Mouse (Mus musculus) neural tube, embryonic 14.5 days (tissue): ENCODE results near the gene Lrr1. TPM values are rescaled to one million over a fixed set of nuclear protein-coding genes. Genes with fewer than 3 reads are reported as not detected.

Experiments used
- ATAC-seq: fragments of 200-750 bp; cut with Nextera tagmentation; 2 replicates; pipeline ENCODE4 v1.8.0; 2017; ENCODE audit warnings: low read depth, mild to moderate bottlenecking, moderate TSS enrichment, moderate library complexity
- H3K27ac ChIP-seq: fragments of 300-500 bp; sonication (generic); 2 replicates; pipeline ENCODE4 v1.5.1; 2014; ENCODE audit warnings: low read depth, mild to moderate bottlenecking, control low read depth, low read length, moderate library complexity, mixed read lengths
- H3K27me3 ChIP-seq: fragments of 300-500 bp; sonication (generic); 2 replicates; pipeline ENCODE4 v1.6.1; 2014; ENCODE audit warnings: low read length; ENCODE audit not compliant: control insufficient read depth, insufficient read depth
- H3K36me3 ChIP-seq: fragments of 300-500 bp; sonication (generic); 2 replicates; pipeline ENCODE4 v1.6.1; 2014; ENCODE audit warnings: low read length, mixed read lengths; ENCODE audit not compliant: control insufficient read depth, insufficient read depth
- H3K4me1 ChIP-seq: fragments of 300-500 bp; sonication (generic); 2 replicates; pipeline ENCODE4 v1.6.1; 2014; ENCODE audit warnings: low read length; ENCODE audit not compliant: control insufficient read depth, insufficient read depth
- H3K4me2 ChIP-seq: fragments of 300-500 bp; sonication (generic); 2 replicates; pipeline ENCODE4 v1.6.1; 2014; ENCODE audit warnings: mild to moderate bottlenecking, low read depth, low read length, control low read depth
- H3K4me3 ChIP-seq: fragments of 300-500 bp; sonication (generic); 2 replicates; pipeline ENCODE4 v1.5.1; 2014; ENCODE audit warnings: low read depth, low read length, control low read depth, mixed read lengths
- H3K9ac ChIP-seq: fragments of 300-500 bp; sonication (generic); replicated peaks from 2 replicates; pipeline ENCODE4 v1.6.1; 2014; ENCODE audit warnings: low read depth, mild to moderate bottlenecking, control low read depth, low read length, mixed read lengths
- H3K9me3 ChIP-seq: fragments of 300-500 bp; sonication (generic); 2 replicates; pipeline ENCODE4 v1.6.1; 2016; ENCODE audit warnings: low read length; ENCODE audit not compliant: control insufficient read depth
- WGBS: fragments of 180-500 bp; shearing (Covaris S2); extraction: QIAGEN DNeasy Blood & Tissue Kit; methylation state at CpG from one replicate; pipeline ENCODE4 v1.1.7; 2014; 5-methylcytosine and 5-hydroxymethylcytosine counted together
- polyA plus RNA-seq: library from polyadenylated mRNA; unstranded; fragments of >200 nt; fragmentation: Nextera tagmentation; extraction: Ambion mirVana; gene quantifications from 2 replicates; pipeline ENCODE4 v1.2.1, GENCODE M21; 2014

Gene Lrr1
- polyA plus RNA-seq, 1 experiment from 2014 or later = 1.6 TPM

DNA sequence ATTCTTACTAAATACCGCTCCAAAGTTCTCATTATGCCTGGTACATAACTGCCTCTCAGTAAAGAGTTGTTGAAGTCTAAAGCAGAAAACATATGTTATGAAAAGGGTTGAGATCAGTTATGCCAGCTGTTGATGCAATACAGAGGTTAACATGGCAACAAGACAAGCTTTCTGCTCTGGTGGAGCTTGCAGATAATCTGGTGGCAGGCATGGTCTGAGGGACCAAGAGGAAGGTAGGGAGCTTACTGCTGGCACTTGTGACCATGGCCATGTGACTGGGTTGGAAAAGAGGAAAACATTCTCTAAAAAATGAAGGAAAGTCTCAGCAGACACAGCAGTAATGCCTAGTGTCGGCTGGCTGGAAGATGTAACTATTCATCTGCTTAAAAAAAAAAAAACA is 2.7 kb downstream of the Lrr1 start:
- no peak overlapping the region for H3K4me3 ChIP-seq
- 99% methylated on average over 2 of the region's 2 CpGs for WGBS
- no peak for ATAC-seq
- no peak overlapping the region for H3K27ac ChIP-seq
- no peaks in the 10 kb centered on the region for H3K27me3 ChIP-seq
- H3K9me3 ChIP-seq = no peaks in the 10 kb centered on the region
- H3K36me3 ChIP-seq = no peaks in the 10 kb centered on the region
- H3K4me2 ChIP-seq = no peak overlapping the region
- peaks cover 4% of the 10 kb centered on the region for H3K4me1 ChIP-seq
- H3K9ac ChIP-seq = no peak overlapping the region

DNA sequence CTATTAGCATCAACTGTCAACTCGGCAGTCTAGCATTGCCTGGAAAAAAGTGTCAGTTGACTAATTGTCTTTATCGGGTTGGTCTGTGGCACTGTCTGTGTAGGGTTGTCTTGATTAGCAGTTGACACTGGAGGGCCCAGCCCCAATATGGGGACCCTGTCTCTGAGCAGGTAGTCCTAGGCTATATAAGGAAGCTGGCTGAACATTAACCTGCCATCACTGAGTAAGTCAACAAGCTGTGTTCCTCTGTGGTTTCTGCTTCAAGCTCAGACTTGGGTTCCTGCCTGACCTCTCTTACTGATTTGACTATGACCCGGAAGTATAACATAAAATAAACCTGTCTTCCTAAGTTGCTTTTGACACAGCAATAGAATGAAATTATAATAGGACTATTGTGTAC is 7.4 kb downstream of the Lrr1 start:
- Histone ChIP-seq H3K4me3 (no peak overlapping the region), H3K27me3 (no peaks in the 10 kb centered on the region), H3K9ac (no peak overlapping the region), H3K4me1 (no peaks in the 10 kb centered on the region), H3K27ac (no peak overlapping the region), H3K36me3 (no peaks in the 10 kb centered on the region), H3K4me2 (no peak overlapping the region), H3K9me3 (no peaks in the 10 kb centered on the region)
- 97% methylated on average over 3 of the region's 3 CpGs for WGBS
- no peak for ATAC-seq

DNA sequence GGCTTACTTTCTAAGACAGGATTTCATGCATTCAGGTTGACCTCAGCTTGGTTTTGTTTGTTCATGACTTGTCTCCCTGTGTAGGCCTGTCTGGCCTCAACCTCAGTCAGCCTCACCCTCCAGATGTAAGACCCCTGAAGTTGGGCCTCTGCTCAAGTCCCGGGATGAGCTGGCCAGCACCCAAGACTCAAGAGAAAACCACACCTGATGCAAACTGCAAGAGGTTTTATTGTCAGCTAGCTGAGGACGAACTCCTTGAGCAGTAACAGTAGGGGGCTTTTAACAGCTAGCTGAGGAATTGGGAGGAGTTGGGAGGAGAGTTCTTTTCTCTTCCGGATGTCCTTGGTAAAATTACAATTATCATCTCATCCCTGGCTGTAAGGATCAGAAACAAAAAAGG is 8.9 kb downstream of the Lrr1 start:
- H3K36me3 ChIP-seq = no peaks in the 10 kb centered on the region
- 68% methylated on average over 3 of the region's 3 CpGs for WGBS
- H3K9ac ChIP-seq = no peak overlapping the region
- ATAC-seq = no peak
- no peaks in the 10 kb centered on the region for H3K9me3 ChIP-seq
- no peak overlapping the region for H3K4me2 ChIP-seq
- no peaks in the 10 kb centered on the region for H3K4me1 ChIP-seq
- no peak overlapping the region for H3K27ac ChIP-seq
- H3K27me3 ChIP-seq = no peaks in the 10 kb centered on the region
- H3K4me3 ChIP-seq = no peak overlapping the region

DNA sequence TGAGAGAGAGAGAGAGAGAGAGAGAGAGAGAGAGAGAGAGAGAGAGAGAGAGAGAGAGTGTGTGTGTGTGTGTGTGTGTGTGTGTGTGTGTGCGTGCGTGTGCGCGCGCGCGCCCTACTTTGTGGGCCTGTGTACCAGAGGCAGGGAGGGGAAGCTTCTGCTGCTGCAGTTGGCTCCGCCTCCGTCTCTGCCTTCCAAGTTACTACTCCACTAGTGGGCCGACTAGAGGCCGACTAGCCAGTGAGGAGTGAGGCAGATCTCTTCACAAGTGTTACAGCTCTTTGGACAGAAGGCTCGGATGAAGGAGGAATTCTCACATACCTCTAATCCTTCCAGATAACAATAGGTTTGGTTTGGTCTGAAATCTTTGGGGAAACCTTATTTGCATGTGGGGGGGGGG is 10.8 kb downstream of the Lrr1 start:
- Histone ChIP-seq H3K27me3 (no peaks in the 10 kb centered on the region), H3K4me3 (no peak overlapping the region), H3K36me3 (no peaks in the 10 kb centered on the region), H3K4me2 (no peak overlapping the region), H3K27ac (no peak overlapping the region), H3K9ac (no peak overlapping the region), H3K4me1 (0 out of 2 replicates have a peak, but pooled peaks cover 4% of the 10 kb centered on the region), H3K9me3 (no peaks in the 10 kb centered on the region)
- no peak for ATAC-seq
- 80% methylated on average over 12 of the region's 12 CpGs for WGBS

DNA sequence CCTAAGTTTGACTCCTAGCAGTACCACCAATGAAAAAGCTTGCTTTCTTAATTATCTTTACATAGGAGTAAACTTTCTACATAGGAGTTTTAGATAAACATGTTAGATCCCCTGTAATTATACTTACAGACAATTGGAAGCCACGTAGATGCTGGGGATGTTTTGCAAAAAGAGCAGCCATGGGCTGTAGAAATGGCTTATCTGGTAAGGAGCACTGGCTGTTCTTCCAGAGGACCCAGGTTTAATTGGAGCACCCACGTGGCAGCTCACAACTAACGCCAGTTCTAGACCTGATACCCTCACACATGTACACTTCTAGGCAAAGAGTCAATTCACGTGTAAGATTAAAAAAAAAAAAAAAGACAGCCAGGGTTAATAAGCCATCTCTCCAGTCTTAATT is 13.2 kb downstream of the Lrr1 start:
- Histone ChIP-seq H3K36me3 (no peaks in the 10 kb centered on the region), H3K4me1 (peaks cover 11% of the 10 kb centered on the region), H3K9ac (no peak overlapping the region), H3K27me3 (no peaks in the 10 kb centered on the region), H3K27ac (no peak overlapping the region), H3K4me2 (no peak overlapping the region), H3K4me3 (no peak overlapping the region), H3K9me3 (no peaks in the 10 kb centered on the region)
- ATAC-seq = no peak
- whole genome bisulfite sequencing = 89% methylated on average over 4 of the region's 4 CpGs

DNA sequence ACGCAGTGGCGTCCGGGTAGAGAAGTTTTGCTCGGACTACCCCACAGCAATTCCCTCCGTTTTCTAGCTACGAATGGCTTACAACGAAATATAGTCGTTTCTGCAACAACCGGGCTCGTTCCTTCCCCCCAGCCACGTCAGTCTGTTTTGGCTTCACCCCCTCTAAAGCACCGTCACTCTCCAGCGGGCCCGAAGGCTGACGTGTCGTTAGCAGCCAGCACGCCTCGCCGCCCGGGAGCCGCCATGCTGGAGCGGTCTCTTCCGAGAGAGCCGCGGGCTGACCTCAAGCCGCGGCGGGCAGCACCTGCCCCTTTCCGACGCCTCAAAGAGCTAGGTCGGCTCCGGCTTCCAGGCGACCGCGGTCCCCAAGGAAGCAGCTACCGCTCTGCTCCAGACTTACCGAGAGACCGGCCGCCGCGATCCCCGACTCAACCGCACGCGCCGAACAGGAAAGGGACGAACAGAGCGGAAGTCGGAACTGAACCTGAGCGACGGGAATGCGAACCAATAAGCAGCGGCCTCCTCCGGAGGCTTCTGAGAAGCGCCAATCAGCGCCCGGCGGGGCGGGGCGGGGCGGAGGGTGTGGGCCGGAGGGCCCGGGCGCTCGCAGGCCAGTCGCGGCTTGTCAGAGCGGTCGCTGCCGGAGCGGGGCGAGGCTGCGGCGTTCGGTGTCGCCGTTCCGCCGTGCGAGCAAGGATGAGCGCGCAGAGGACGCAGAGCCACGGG is 15.1 kb downstream of the Lrr1 start, which contains the start of the genes Rpl36al and Mgat2:
Rpl36al (minus strand) TSS at position 501 of the 726 bp plus-strand sequence.
Mgat2 (plus strand) TSS at position 575 of the 726 bp plus-strand sequence.
- H3K9ac ChIP-seq = peak within 1 kb of the TSS; percentile 90
- under 1% methylated on average over 77 of the region's 84 CpGs for WGBS

DNA sequence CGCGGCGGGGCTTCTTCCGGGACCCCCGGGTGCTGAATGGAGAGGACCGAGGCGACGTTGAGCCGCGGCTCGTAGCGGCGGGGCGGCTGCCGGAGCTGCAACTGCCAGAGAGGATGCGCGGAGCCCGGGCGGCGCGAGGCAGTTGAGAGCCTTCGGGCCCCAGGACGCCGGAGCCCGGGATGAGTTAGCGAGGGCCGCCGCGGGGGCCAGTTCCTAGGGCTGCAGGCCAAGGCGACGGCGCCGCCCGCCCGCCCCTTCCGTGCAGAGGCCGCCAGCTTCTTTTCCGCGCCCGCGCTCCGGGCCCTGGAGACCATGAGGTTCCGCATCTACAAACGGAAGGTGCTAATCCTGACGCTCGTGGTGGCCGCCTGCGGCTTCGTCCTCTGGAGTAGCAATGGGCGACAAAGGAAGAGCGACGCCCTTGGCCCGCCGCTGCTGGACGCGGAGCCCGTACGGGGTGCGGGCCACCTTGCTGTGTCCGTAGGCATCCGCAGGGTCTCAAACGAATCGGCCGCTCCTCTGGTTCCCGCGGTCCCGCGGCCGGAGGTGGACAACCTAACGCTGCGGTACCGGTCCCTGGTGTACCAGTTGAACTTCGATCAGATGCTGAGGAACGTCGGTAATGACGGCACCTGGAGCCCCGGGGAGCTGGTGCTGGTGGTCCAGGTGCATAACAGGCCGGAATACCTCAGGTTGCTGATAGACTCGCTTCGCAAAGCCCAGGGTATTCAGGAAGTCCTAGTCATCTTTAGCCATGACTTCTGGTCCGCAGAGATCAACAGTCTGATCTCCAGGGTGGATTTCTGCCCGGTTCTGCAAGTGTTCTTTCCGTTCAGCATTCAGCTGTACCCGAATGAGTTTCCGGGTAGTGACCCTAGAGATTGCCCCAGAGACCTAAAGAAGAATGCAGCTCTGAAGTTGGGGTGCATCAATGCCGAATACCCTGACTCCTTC is 16.0 kb downstream of the Lrr1 start:
- peaks cover 3% of the 10 kb centered on the region; the same call in 1 of the 2 replicates for H3K36me3 ChIP-seq
- H3K27me3 ChIP-seq = no peaks in the 10 kb centered on the region
- H3K4me1 ChIP-seq = peaks cover 15% of the 10 kb centered on the region
- peak; percentile 74 for ATAC-seq
- peak overlapping the region; percentile 90 for H3K27ac ChIP-seq
- WGBS = 2% methylated on average over 80 of the region's 86 CpGs
- peak overlapping the region; percentile 98 for H3K4me2 ChIP-seq
- H3K9ac ChIP-seq = peak overlapping the region; percentile 90
- peak overlapping the region; percentile 82 for H3K4me3 ChIP-seq
- no peaks in the 10 kb centered on the region for H3K9me3 ChIP-seq

More for the DNA sequence above, 15.1 kb downstream of the Lrr1 start, which contains the start of the genes Rpl36al and Mgat2:
- Histone ChIP-seq H3K9me3 (no peaks in the 10 kb centered on the region), H3K4me2 (peak within 1 kb of the TSS; percentile 98), H3K4me3 (peak within 1 kb of the TSS; percentile 82), H3K36me3 (peaks cover 3% of the 10 kb centered on the region; the same call in 1 of the 2 replicates), H3K27ac (peak within 1 kb of the TSS; percentile 90), H3K27me3 (no peaks in the 10 kb centered on the region), H3K4me1 (peaks cover 15% of the 10 kb centered on the region)
- peak; percentile 99 for ATAC-seq

DNA sequence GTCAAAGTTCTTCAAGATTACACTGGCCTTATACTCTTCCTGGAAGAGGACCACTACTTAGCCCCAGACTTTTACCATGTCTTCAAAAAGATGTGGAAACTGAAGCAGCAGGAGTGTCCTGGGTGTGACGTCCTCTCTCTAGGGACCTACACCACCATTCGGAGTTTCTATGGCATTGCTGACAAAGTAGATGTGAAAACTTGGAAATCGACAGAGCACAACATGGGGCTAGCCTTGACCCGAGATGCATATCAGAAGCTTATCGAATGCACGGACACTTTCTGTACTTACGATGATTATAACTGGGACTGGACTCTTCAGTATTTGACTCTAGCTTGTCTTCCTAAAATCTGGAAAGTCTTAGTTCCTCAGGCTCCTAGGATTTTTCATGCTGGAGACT is 16.8 kb downstream of the Lrr1 start:
- Histone ChIP-seq H3K36me3 (peaks cover 3% of the 10 kb centered on the region; the same call in 1 of the 2 replicates), H3K27me3 (no peaks in the 10 kb centered on the region), H3K27ac (no peak overlapping the region), H3K4me3 (peak overlapping the region; percentile 82), H3K4me2 (peak overlapping the region; percentile 98), H3K9me3 (no peaks in the 10 kb centered on the region), H3K4me1 (peaks cover 15% of the 10 kb centered on the region), H3K9ac (no peak overlapping the region)
- ATAC-seq = no peak
- 76% methylated on average over 7 of the region's 7 CpGs for WGBS
